Mouse (Mus musculus) forebrain, postnatal 0 days (tissue): ENCODE measurements around the gene Cadps. TPM values are rescaled to one million over a fixed set of nuclear protein-coding genes. Genes with fewer than 3 reads are reported as not detected.
A peak's percentile ranks its signal among the peaks of the same experiment; 100 is the strongest.

Source experiments
- ATAC-seq: fragments of 200-750 bp; cut with Nextera tagmentation; 2 replicates; pipeline ENCODE4 v1.8.0; 2017; ENCODE audit warnings: mild to moderate bottlenecking, moderate library complexity
- DNase-seq: peaks from one replicate; pipeline ENCODE4 v3.0.0-alpha.2; 2015
- H3K27ac ChIP-seq: fragments of 300-500 bp; sonication (generic); 2 replicates; pipeline ENCODE4 v1.5.1; 2014; ENCODE audit warnings: low read depth, mild to moderate bottlenecking, antibody characterized with exemption, low read length, moderate library complexity, mixed read lengths
- H3K27me3 ChIP-seq: fragments of 300-500 bp; sonication (generic); 2 replicates; pipeline ENCODE4 v1.6.1; 2014; ENCODE audit warnings: mild to moderate bottlenecking, low read length, mixed read lengths; ENCODE audit not compliant: insufficient read depth
- H3K36me3 ChIP-seq: fragments of 300-500 bp; sonication (generic); 2 replicates; pipeline ENCODE4 v1.6.1; 2014; ENCODE audit warnings: mild to moderate bottlenecking, moderate library complexity; ENCODE audit not compliant: insufficient read depth
- H3K4me1 ChIP-seq: fragments of 300-500 bp; sonication (generic); 2 replicates; pipeline ENCODE4 v1.6.1; 2014; ENCODE audit warnings: antibody characterized with exemption; ENCODE audit not compliant: insufficient read depth
- H3K4me2 ChIP-seq: fragments of 300-500 bp; sonication (generic); 2 replicates; pipeline ENCODE4 v1.6.1; 2014; ENCODE audit warnings: low read depth, mild to moderate bottlenecking, moderate library complexity
- H3K4me3 ChIP-seq: fragments of 300-500 bp; sonication (generic); 2 replicates; pipeline ENCODE4 v1.5.1; 2014; ENCODE audit warnings: low read depth, low read length, mixed read lengths
- H3K9ac ChIP-seq: fragments of 300-500 bp; sonication (generic); 2 replicates; pipeline ENCODE4 v1.6.1; 2014; ENCODE audit warnings: mild to moderate bottlenecking
- H3K9me3 ChIP-seq: fragments of 300-500 bp; sonication (generic); 2 replicates; pipeline ENCODE4 v1.6.1; 2016; ENCODE audit warnings: low read length
- CTCF ChIP-seq: sonication (generic); IDR thresholded peaks from 2 replicates; pipeline ENCODE4 v1.5.1; 2016; ENCODE audit warnings: antibody characterized with exemption, control low read depth, low read depth
- WGBS: fragments of 180-500 bp; shearing (Covaris S2); extraction: QIAGEN DNeasy Blood & Tissue Kit; methylation state at CpG from one replicate; pipeline ENCODE4 v1.1.7; 2014; 5-methylcytosine and 5-hydroxymethylcytosine counted together
- polyA plus RNA-seq: library from polyadenylated mRNA; unstranded; fragments of >200 nt; fragmentation: Nextera tagmentation; extraction: Ambion mirVana; gene quantifications from 2 replicates; pipeline ENCODE4 v1.2.1, GENCODE M21; 2015
- total RNA-seq: library from RNA; depleted of rRNA; stranded (reverse); fragments of >200 nt; gene quantifications from 2 replicates; pipeline ENCODE4 v1.2.3, GENCODE M21; 2014

Cadps gene
- total and polyA plus RNA-seq, 2 experiments from 2014 or later: 27.2 to 164 TPM

DNA sequence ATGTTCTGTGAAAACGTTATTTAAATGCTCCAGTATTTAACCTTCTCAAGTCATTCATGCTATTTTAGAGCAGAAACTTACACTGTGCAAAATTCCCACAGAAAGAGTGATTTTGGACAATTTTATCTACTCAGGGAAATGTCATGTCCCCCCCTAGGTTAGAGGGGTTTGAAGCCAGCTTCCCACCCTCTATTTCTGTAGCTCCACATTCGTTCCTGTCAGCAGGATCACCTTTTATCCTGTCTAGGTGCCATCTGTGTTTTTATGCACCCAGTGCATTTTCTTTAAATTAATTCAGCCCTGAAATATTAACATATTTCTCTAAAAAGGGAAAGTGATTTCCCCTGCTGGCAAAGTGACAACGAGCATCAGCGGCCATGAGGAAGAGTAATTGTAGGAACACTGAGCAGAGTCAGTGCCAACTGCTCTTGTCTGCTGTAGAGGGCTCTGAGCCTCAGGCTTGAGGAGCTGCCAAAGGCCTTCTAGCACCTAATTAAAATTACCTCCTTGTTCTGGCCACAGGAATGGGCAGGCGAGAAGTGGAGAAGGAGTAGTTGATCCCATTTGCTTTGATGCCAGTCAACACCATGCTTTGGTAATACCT lies 230.3 kb downstream of the Cadps start:
- no peak overlapping the region for H3K9ac ChIP-seq
- no peak overlapping the region for H3K4me2 ChIP-seq
- WGBS: 18% methylated on average over 5 of the region's 5 CpGs
- peak overlapping the region; percentile 42; the same call in 1 of the 2 replicates for H3K27ac ChIP-seq
- no peaks in the 10 kb centered on the region for H3K9me3 ChIP-seq
- no peak overlapping the region for H3K4me3 ChIP-seq
- DNase-seq (peak; percentile 45), ATAC-seq (peak; percentile 54; the same call in 1 of the 2 replicates)
- TF ChIP-seq CTCF: no peak
- no peaks in the 10 kb centered on the region for H3K36me3 ChIP-seq
- no peaks in the 10 kb centered on the region for H3K27me3 ChIP-seq
- H3K4me1 ChIP-seq: 0 out of 2 replicates have a peak, but pooled peaks cover 3% of the 10 kb centered on the region

DNA sequence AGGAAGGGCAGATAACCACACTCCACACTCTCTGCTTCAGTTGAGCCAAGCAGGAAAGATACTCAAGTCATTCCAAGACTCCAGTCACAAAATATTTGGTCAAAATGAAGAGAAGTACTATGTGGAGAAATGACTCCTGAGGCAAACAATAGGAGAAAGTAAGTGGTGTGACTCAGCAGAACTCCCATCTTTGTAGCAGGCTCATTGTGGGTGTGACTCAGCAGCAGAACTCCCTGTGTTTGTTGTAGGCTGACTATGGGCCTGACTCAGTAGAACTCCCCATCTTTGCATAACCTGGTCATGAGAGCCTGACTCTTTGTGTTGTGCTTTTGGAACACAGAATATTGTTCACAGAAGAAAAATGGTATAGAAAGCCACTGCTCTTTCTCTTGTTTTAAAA lies 231.1 kb downstream of the Cadps start:
- Histone ChIP-seq H3K27ac (no peak overlapping the region), H3K9ac (no peak overlapping the region), H3K27me3 (no peaks in the 10 kb centered on the region), H3K4me3 (no peak overlapping the region), H3K9me3 (no peaks in the 10 kb centered on the region), H3K36me3 (no peaks in the 10 kb centered on the region), H3K4me1 (0 out of 2 replicates have a peak, but pooled peaks cover 3% of the 10 kb centered on the region), H3K4me2 (no peak overlapping the region)
- DNase-seq (no peak), ATAC-seq (no peak)
- TF ChIP-seq CTCF: no peak

DNA sequence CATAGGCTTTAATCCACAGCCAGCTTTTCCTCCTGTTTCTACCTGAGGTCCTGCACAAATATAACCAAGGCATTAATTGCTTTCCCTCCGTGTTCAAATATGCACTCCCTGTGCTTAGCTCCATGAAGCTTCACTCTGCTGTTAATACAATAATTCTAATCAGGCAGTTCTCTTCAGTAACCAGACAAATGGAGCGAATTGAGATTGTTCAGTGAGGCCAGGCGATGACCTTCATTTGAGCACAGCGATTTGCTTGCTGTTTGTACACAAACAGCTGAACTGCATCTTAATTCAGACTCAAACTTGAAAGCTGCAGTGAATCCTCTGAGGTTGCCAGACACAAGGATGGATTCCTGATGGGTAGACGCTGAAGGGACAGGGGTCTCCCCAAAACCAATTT lies 239.3 kb downstream of the Cadps start:
- Histone ChIP-seq H3K9ac (no peak overlapping the region), H3K4me3 (no peak overlapping the region), H3K36me3 (no peaks in the 10 kb centered on the region; the same call in 1 of the 2 replicates), H3K27me3 (no peaks in the 10 kb centered on the region), H3K4me2 (no peak overlapping the region), H3K27ac (no peak overlapping the region), H3K4me1 (no peaks in the 10 kb centered on the region), H3K9me3 (no peaks in the 10 kb centered on the region)
- no peak for ATAC-seq
- DNase-seq: no peak
- no peak for TF ChIP-seq CTCF
- 66% methylated on average over 5 of the region's 5 CpGs for WGBS

DNA sequence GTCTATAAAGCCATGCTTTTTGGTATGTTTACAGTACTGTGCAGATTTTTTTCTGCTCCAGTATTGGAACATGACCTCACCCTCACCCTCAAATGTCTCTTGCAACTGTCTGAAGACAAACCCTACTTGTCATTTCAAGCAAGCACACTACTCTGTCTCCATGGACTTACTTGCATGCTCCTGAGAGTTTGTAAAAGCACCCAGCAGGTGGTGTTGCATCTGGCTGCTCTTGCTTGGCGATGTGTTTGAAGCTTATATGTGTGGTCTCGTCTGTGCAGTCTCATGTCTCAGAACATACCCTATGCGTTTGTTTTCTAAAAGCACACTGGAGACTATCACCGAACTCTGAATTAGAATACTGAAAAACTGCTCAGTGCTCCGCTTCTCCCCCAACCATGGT lies 241.2 kb downstream of the Cadps start:
- H3K27ac ChIP-seq: no peak overlapping the region
- no peaks in the 10 kb centered on the region for H3K4me1 ChIP-seq
- no peaks in the 10 kb centered on the region for H3K9me3 ChIP-seq
- H3K27me3 ChIP-seq: no peaks in the 10 kb centered on the region
- DNase-seq: peak; percentile 54
- no peak overlapping the region for H3K4me3 ChIP-seq
- H3K4me2 ChIP-seq: no peak overlapping the region
- H3K36me3 ChIP-seq: no peaks in the 10 kb centered on the region; the same call in 1 of the 2 replicates
- peak; percentile 49 for ATAC-seq
- H3K9ac ChIP-seq: no peak overlapping the region
- 64% methylated on average over 5 of the region's 5 CpGs for WGBS
- peak; percentile 47 for TF ChIP-seq CTCF

DNA sequence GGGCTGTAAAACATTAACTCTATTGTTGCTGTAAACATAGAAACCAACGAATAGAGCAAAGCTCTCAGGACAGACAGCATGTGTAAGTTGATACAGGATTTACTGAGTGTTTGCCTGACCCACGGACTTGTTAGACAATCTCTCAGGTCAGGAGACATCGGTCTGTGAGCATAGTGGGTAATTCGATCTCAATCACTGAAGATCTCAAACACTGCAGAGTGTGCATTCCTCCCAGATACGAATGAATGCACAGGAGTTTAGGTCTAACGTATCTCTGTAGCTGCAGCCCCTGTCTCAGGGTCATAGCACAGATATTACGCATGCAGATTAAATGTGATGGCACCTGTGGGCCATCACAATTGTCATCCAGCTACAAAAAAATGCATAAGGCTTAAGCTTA lies 242.1 kb downstream of the Cadps start:
- ATAC-seq: no peak
- H3K27me3 ChIP-seq: no peaks in the 10 kb centered on the region
- WGBS: 49% methylated on average over 7 of the region's 7 CpGs
- H3K4me3 ChIP-seq: no peak overlapping the region
- no peak for TF ChIP-seq CTCF
- no peak overlapping the region for H3K4me2 ChIP-seq
- H3K9me3 ChIP-seq: no peaks in the 10 kb centered on the region
- H3K4me1 ChIP-seq: no peaks in the 10 kb centered on the region
- DNase-seq: no peak
- no peak overlapping the region for H3K27ac ChIP-seq
- H3K36me3 ChIP-seq: no peaks in the 10 kb centered on the region; the same call in 1 of the 2 replicates
- H3K9ac ChIP-seq: no peak overlapping the region

DNA sequence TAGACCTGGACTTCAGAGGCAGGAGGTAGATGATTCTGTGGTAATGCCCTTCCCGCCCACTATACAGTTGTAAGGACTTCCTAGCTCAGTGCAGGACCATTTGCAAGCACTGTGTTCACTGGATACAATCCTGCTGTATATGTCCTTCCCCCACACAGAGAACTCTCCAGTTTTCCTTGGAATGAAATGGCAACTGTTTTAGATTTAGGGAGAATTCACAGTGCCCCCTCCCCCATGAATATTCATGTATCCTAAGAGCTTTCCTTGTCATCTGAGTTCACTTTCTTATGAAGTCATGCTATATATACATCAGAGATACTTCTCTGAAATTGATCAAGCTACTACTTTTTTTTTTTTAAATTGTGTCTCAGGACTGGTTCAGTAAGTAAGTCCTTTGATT lies 244.7 kb downstream of the Cadps start:
- H3K4me1 ChIP-seq: no peaks in the 10 kb centered on the region
- H3K27ac ChIP-seq: no peak overlapping the region
- no peak for DNase-seq
- TF ChIP-seq CTCF: no peak
- ATAC-seq: no peak
- no peak overlapping the region for H3K4me2 ChIP-seq
- no peaks in the 10 kb centered on the region for H3K9me3 ChIP-seq
- WGBS: 84% methylated on average over 1 of the region's 1 CpGs
- no peak overlapping the region for H3K4me3 ChIP-seq
- no peaks in the 10 kb centered on the region for H3K27me3 ChIP-seq
- no peaks in the 10 kb centered on the region for H3K36me3 ChIP-seq
- no peak overlapping the region for H3K9ac ChIP-seq

DNA sequence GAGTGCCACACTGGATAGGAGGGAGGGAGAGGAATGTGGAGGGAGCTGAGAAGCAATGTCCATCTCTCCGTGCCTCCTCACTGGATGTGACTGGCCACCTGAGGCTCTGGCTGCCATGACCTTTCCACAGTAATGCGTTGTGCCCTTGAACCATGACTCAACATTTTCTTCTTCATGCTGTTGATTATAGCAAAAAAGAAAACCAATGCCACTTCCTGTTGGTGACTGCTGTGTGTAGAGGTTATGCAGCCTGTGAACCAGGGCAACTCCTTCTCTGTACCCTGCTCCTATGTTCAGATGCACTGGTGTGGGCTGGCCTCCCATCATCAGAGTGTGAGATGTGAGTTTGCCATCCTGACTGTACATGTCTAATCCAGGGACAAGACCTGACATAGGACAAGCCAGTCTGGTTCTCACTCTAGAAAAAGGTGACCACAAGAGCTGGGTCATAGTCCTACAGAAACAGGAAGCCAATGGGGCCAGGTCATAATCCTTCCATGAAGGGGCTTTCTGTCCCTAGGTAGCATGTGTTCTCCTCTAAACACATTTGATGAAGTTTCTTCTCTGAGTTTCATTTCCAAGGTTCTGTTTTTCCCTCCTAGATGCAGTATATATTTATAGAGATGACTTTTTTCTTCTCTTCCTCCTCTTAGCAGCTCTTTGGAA lies 245.3 kb downstream of the Cadps start:
- Histone ChIP-seq H3K4me1 (no peaks in the 10 kb centered on the region), H3K27me3 (no peaks in the 10 kb centered on the region), H3K36me3 (no peaks in the 10 kb centered on the region), H3K27ac (no peak overlapping the region), H3K4me3 (no peak overlapping the region), H3K4me2 (no peak overlapping the region), H3K9me3 (no peaks in the 10 kb centered on the region), H3K9ac (no peak overlapping the region)
- WGBS: 68% methylated on average over 2 of the region's 2 CpGs
- no peak for DNase-seq
- no peak for TF ChIP-seq CTCF
- ATAC-seq: no peak
